Mouse (Mus musculus): ENCODE measurements at regions not wholly inside any gene's neighbourhood (a gene's known extent, or its start where the extent isn't known, plus 50 kb on each side); places are given as distances from the start of the nearest gene placed in this dataset.

DNA sequence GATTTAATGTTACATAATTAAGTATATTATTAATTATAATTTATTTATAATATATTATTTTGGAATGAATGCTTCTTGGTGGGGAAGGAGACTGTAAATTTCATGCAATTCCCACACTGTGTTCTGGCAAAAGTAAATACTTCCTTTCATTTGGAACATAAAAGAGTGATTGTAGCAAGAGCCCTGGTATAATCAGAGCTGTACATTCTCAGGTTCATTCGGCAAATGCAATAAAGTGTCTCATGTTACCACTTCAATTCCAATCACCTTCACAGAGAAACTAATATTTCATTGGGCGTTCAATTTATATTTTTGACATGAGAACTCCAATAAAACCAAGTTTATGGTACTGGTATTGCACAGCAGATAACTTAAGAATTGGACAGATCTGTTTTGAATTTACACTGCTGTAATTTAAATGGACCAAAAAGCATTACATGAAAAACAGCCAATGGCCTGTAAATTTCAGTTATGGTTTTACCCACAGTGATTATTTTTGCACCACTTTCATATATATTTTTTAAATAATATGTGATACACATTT is 569.0 kb downstream of the Pcdh7 start:
- DNase-seq (ENCODE audit: low spot score): no peak

GRCm38 (mm10) chr5:58291261-58291660 is 573.5 kb downstream of the Pcdh7 start:
- DNase-seq (ENCODE audit: low spot score): no peak

DNA sequence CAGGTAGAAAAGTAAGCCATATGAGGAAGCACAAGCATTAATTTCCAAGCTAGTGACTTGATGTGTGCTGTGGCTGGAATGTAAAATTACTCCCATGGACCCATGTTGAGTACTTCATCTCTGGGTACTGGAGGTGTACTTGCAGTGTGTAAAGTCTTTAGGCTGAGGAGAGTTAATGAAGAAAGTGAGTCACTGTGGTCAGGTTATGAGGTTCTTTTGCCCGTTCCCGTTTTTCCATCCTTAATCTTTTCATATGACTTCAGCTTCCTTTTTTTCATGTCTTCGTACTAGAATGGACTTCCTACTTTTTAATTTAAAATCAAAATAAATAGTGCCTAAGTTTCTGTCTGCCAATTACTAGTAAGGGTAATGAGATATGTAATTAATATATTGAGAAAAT is 577.1 kb downstream of the Pcdh7 start:
- no peak for DNase-seq (ENCODE audit: low spot score)

- DNase-seq (ENCODE audit: low spot score): peak; percentile 4
Measured at GRCm38 (mm10) chr5:58331356-58331755, 613.6 kb downstream of the Pcdh7 start.

Measured in left cerebral cortex, adult 11 months (tissue).